Mouse (Mus musculus) ES-Bruce4 (cell line): ENCODE measurements around the gene Acy3.
"Not testable (repeated sequence)": the region's sequence is repeated elsewhere in the genome, so short reads cannot be mapped to it uniquely, and the experiment has no call there.

Source experiments
- CTCF ChIP-seq: IDR thresholded peaks from one replicate; pipeline ENCODE4 v1.8.1; 2011; ENCODE audit warnings: low read depth, low read length
- EP300 ChIP-seq: IDR thresholded peaks from 2 replicates; pipeline ENCODE4 v1.6.1; 2011; ENCODE audit warnings: low read depth, low read length; ENCODE audit not compliant: insufficient read depth
- POLR2A ChIP-seq: IDR thresholded peaks from one replicate; pipeline ENCODE4 v1.8.1; 2011; ENCODE audit warnings: low read length; ENCODE audit not compliant: insufficient read depth

GRCm38 (mm10) chr19:3961805-3962204 is 24.6 kb upstream of the Acy3 start:
- not testable (repeated sequence) for TF ChIP-seq CTCF, POLR2A, EP300
